Mouse (Mus musculus) brain, embryonic 14.5 days (tissue): Measurements from ENCODE around the gene Dad1.

Experiments
- CTCF ChIP-seq: fragments of 200-500 bp; IDR thresholded peaks from 2 replicates; pipeline ENCODE4 v1.5.1; 2012; ENCODE audit warnings: inconsistent platforms, mild to moderate bottlenecking, moderate library complexity, borderline replicate concordance; ENCODE audit not compliant: insufficient read depth, insufficient read length; ENCODE audit errors: extremely low read depth
- POLR2A ChIP-seq: fragments of 200-500 bp; IDR thresholded peaks from 2 replicates; pipeline ENCODE4 v1.6.1; 2012; ENCODE audit warnings: mild to moderate bottlenecking, inconsistent platforms, borderline replicate concordance; ENCODE audit not compliant: poor library complexity, insufficient read depth, insufficient read length, severe bottlenecking; ENCODE audit errors: extremely low read depth

DNA sequence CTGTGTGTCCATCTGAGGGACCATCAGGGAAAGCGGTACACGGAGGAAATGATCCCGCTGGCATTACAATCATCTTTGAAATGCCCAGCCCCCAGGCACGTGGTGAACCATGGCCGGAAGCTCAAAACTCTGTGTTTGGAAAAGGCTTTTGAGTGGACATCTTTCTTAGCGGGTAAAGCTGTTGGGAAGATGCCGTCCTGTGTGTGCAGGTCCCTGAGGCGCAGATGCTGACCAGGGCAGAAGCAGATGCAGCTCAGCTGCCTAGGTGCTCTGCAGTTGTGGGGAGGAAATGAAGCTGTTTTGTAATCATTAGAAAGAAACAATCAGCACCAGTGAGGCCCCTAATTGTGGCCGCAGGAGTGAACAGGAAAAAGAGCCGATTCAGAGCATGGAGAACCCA lies 39.0 kb downstream of the Dad1 start:
- TF ChIP-seq CTCF (no peak), POLR2A (no peak)
